ENCODE assay signal across 9 mouse cellular contexts in genomic region chr6:67535777-67536054, GRCm38 (mm10). TPM values are rescaled to one million over a fixed set of nuclear protein-coding genes. Genes with fewer than 3 reads are reported as not detected.
DNase-seq lines count a peak whose midpoint lies in the region; ATAC-seq and TF ChIP-seq lines count a peak whose summit lies in the region.
"Had no signal": no experiment of that assay in that cellular context is flagged by ENCODE, and none has a peak within 500 bp of the region (broad histone marks: within the 10 kb centered on the region; RNA-seq: fewer than 3 reads in every experiment).

Gene Tacstd2, minus strand, starts transcription at chr6:67535796.

- no peak within 1 kb of the TSS for H3K27ac ChIP-seq in heart, embryonic 14.5 days (replicated peaks in 1 of 2; ENCODE audit: control insufficient read depth in 1 of 2, insufficient read depth in 1 of 2, low read depth in 2 of 2, low read length in 2 of 2)
- no peak within 1 kb of the TSS for H3K27ac ChIP-seq in forebrain, postnatal 0 days (ENCODE audit: low read depth, low read length)
- H3K27ac ChIP-seq in limb, embryonic 11.5 days (replicated peaks; ENCODE audit: low read depth, low read length), result no peak within 1 kb of the TSS
- no peak within 1 kb of the TSS for H3K27ac ChIP-seq in midbrain, postnatal 0 days (ENCODE audit: low read depth, low read length)

- peak within 1 kb of the TSS; percentile 46 to 49 for H3K4me3 ChIP-seq in heart, embryonic 14.5 days (ENCODE audit: control insufficient read depth in 1 of 2, insufficient read depth in 1 of 2, low read depth in 1 of 2, low read length in 2 of 2)
- H3K4me3 ChIP-seq in forebrain, postnatal 0 days (ENCODE audit: low read depth, low read length), result peak within 1 kb of the TSS; percentile 39
- H3K4me3 ChIP-seq in limb, embryonic 11.5 days (ENCODE audit: low read depth, low read length), result peak within 1 kb of the TSS; percentile 34
- H3K4me3 ChIP-seq in midbrain, postnatal 0 days (ENCODE audit: low read depth, low read length), result peak within 1 kb of the TSS; percentile 51

- H3K36me3 ChIP-seq in heart, embryonic 14.5 days (ENCODE audit: control insufficient read depth, insufficient read depth, low read length), result no peaks in the 10 kb centered on the region
- no peaks in the 10 kb centered on the region for H3K36me3 ChIP-seq in forebrain, postnatal 0 days (ENCODE audit: insufficient read depth)
- no peaks in the 10 kb centered on the region for H3K36me3 ChIP-seq in limb, embryonic 11.5 days (ENCODE audit: control insufficient read depth, insufficient read depth, low read length)
- H3K36me3 ChIP-seq in midbrain, postnatal 0 days (ENCODE audit: insufficient read depth, low read length), result no peaks in the 10 kb centered on the region

- TF ChIP-seq CTCF in forebrain, postnatal 0 days (IDR thresholded peaks at IDR 0.05; ENCODE audit: low read depth), result no peak
- TF ChIP-seq CTCF in midbrain, postnatal 0 days (IDR thresholded peaks at IDR 0.05), result no peak

- H3K27me3 ChIP-seq in heart, embryonic 14.5 days (ENCODE audit: control insufficient read depth, insufficient read depth, low read length), result peaks cover 64% of the 10 kb centered on the region
- peaks cover 49% of the 10 kb centered on the region for H3K27me3 ChIP-seq in forebrain, postnatal 0 days (ENCODE audit: insufficient read depth, low read length)
- H3K27me3 ChIP-seq in limb, embryonic 11.5 days (ENCODE audit: control insufficient read depth, insufficient read depth, low read length), result peaks cover 42% of the 10 kb centered on the region
- H3K27me3 ChIP-seq in midbrain, postnatal 0 days (ENCODE audit: insufficient read depth, low read length), result peaks cover 35% of the 10 kb centered on the region

- no peak for DNase-seq in heart, postnatal 4 days
- no peak for DNase-seq in forebrain, postnatal 0 days
- no peak for DNase-seq in limb, embryonic 11.5 days (ENCODE audit: low spot score)
- DNase-seq in midbrain, postnatal 0 days (ENCODE audit: low spot score), result no peak
- DNase-seq in thymus, postnatal 14 days, result no peak
- no peak for DNase-seq in thymus, postnatal 0 days (ENCODE audit: low spot score)
- no peak for DNase-seq in cerebellum, adult 18-20 months

- peak within 1 kb of the TSS; percentile 86 for H3K4me2 ChIP-seq in heart, embryonic 14.5 days (ENCODE audit: low read length)
- H3K4me2 ChIP-seq in forebrain, postnatal 0 days (ENCODE audit: low read depth), result peak within 1 kb of the TSS; percentile 67
- peak within 1 kb of the TSS; percentile 65 for H3K4me2 ChIP-seq in limb, embryonic 11.5 days (ENCODE audit: low read depth, severe bottlenecking)
- peak within 1 kb of the TSS; percentile 77 for H3K4me2 ChIP-seq in midbrain, postnatal 0 days (ENCODE audit: low read depth, low read length, poor library complexity, severe bottlenecking)

- H3K9ac ChIP-seq in heart, embryonic 14.5 days (ENCODE audit: low read length), result peak within 1 kb of the TSS; percentile 25; the same call in 1 of the 2 replicates
- peak within 1 kb of the TSS; percentile 43 for H3K9ac ChIP-seq in forebrain, postnatal 0 days
- H3K9ac ChIP-seq in limb, embryonic 11.5 days (ENCODE audit: low read length), result no peak within 1 kb of the TSS
- H3K9ac ChIP-seq in midbrain, postnatal 0 days (replicated peaks; ENCODE audit: low read length, poor library complexity, severe bottlenecking), result peak within 1 kb of the TSS; percentile 59

- H3K9me3 ChIP-seq in heart, embryonic 14.5 days (ENCODE audit: control insufficient read depth, low read length), result no peaks in the 10 kb centered on the region
- no peaks in the 10 kb centered on the region for H3K9me3 ChIP-seq in forebrain, postnatal 0 days (ENCODE audit: low read length)
- H3K9me3 ChIP-seq in limb, embryonic 11.5 days (ENCODE audit: control insufficient read depth, low read length), result no peaks in the 10 kb centered on the region
- no peaks in the 10 kb centered on the region for H3K9me3 ChIP-seq in midbrain, postnatal 0 days (ENCODE audit: low read length)

- ATAC-seq in heart, embryonic 14.5 days (ENCODE audit: insufficient number of reproducible peaks, insufficient read depth, low FRiP score, low read depth), result no peak
- ATAC-seq in forebrain, postnatal 0 days, result peak; percentile 8; the same call in 1 of the 2 replicates
- ATAC-seq in limb, embryonic 11.5 days (ENCODE audit: insufficient number of reproducible peaks, low FRiP score, low TSS enrichment, low read depth), result no peak
- no peak; the same call in 1 of the 2 replicates for ATAC-seq in midbrain, postnatal 0 days (ENCODE audit: low FRiP score)

- WGBS in heart, embryonic 14.5 days, result 6% methylated on average over 8 of the region's 8 CpGs
- 4% methylated on average over 8 of the region's 8 CpGs for WGBS in forebrain, postnatal 0 days
- WGBS in limb, embryonic 11.5 days, result 8% methylated on average over 8 of the region's 8 CpGs
- 4% methylated on average over 8 of the region's 8 CpGs for WGBS in midbrain, postnatal 0 days

- peaks cover 3 to 12% of the 10 kb centered on the region in 2 experiments; a peak in 3 of 4 replicates for H3K4me1 ChIP-seq in heart, embryonic 14.5 days (ENCODE audit: control insufficient read depth in 2 of 2, insufficient read depth in 2 of 2, low read length in 2 of 2)
- H3K4me1 ChIP-seq in forebrain, postnatal 0 days (ENCODE audit: insufficient read depth), result no peaks in the 10 kb centered on the region
- H3K4me1 ChIP-seq in limb, embryonic 11.5 days (ENCODE audit: control insufficient read depth, insufficient read depth, low read length), result peaks cover 3% of the 10 kb centered on the region; the same call in 1 of the 2 replicates
- peaks cover 7% of the 10 kb centered on the region; the same call in 1 of the 2 replicates for H3K4me1 ChIP-seq in midbrain, postnatal 0 days (ENCODE audit: insufficient read depth, low read length)

RNA-seq across cellular contexts. Expression of gene Tacstd2, which starts in this region (rescaled TPM):
- polyA plus RNA-seq in heart, embryonic 14.5 days (2014; fragmentation: Nextera tagmentation; extraction: Ambion mirVana), result 0.15 and 0.45 TPM in 2 replicates
- total RNA-seq in heart, postnatal 4 days (2021), result not detected
- 1.4 and 2.0 TPM in 2 replicates for total RNA-seq in forebrain, postnatal 0 days (2014; rRNA removed)
- polyA plus RNA-seq in forebrain, postnatal 0 days (2015; fragmentation: Nextera tagmentation; extraction: Ambion mirVana), result 1.6 and 2.0 TPM in 2 replicates
- polyA plus RNA-seq in limb, embryonic 11.5 days (2014; fragmentation: Nextera tagmentation; extraction: Ambion mirVana), result 11.6 and 12.4 TPM in 2 replicates
- total RNA-seq in midbrain, postnatal 0 days (2014; rRNA removed), result 3.6 and 6.8 TPM in 2 replicates
- 3.3 and 3.4 TPM in 2 replicates for polyA plus RNA-seq in midbrain, postnatal 0 days (2015; fragmentation: Nextera tagmentation; extraction: Ambion mirVana)
- polyA plus RNA-seq in thymus, postnatal 0 days (2015; fragmentation: Nextera tagmentation; extraction: Ambion mirVana), result 5.8 and 7.1 TPM in 2 replicates
- polyA plus RNA-seq: C2C12 had no signal
